Mouse (Mus musculus) kidney, adult 2 months (tissue): ENCODE data around the gene 2310009B15Rik.

Experiments
- CTCF ChIP-seq: fragments of 200-500 bp; conservative IDR thresholded peaks from 2 replicates; pipeline ENCODE4 v1.5.1; 2011; ENCODE audit warnings: low read depth, mild to moderate bottlenecking, control low read depth, low read length, moderate library complexity, mixed read lengths; ENCODE audit not compliant: insufficient read depth, insufficient read length
- POLR2A ChIP-seq: fragments of 200-500 bp; IDR thresholded peaks from one replicate; pipeline ENCODE4 v1.6.1; 2011; ENCODE audit warnings: low read depth, low read length, control low read depth

DNA sequence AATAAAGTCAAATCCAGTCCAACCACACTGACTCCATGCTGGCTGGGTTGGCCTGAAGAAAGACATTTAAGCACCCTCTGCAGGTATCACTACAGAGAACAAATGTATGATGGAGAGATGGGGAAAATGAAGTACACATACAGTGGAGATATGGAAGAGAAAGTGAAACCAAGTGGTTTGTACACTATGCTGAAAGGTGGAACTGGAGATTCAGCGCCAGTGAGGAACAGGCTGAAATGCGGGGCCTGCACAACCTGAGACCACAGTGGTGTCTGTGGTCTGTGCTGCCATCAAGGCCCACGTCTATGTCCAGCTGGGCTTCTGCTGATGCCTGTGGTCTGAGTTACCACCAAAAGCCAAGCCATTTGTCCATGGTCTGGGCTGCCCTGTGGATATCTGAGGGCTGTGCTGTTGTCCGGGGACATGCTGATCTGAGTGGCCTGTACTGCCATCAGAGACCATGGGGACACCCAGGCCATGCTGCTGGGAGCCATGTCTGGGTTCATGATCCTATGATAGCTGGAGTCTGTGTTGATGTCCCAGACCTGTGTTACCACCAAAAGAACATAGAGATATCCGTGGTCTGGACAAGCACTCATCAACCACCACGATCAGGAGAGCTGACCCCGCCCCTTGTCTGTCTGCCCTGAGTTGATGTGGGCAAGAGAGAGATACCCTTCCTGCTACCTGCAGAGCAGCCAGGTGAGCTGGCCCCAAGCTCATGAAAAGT is 34.2 kb downstream of the 2310009B15Rik start:
- no peak for TF ChIP-seq CTCF
- no peak for TF ChIP-seq POLR2A
